Mouse (Mus musculus) spleen, postnatal 14 days (tissue): ENCODE data around the gene Srp9.
"Not testable (repeated sequence)": the region's sequence is repeated elsewhere in the genome, so short reads cannot be mapped to it uniquely, and the experiment has no call there.

Source experiments
- DNase-seq, 2 experiments: peaks; one replicate each; pipeline ENCODE4 v3.0.0; 2021 to 2022; ENCODE audit warnings: low spot score in 2 of 2

Srp9 gene

DNA sequence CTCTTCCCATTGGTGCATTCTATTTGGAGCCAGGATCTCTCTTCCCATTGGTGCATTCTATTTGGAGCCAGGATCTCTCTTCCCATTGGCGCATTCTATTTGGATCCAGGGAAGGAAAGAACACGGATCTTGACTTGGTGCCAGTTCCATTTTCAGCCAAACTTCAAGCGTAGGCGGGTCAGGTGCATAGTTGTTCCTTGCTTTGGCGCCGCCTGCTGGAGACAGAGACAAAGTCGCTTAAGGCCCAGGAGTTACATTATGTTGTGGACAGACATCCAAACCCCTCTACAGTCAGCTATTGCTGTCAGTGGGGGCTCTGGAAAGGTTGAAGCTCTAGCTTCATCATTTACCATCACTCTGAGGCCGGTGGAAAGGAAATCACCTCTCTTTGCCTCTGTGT, 18.8 kb downstream of the Srp9 start:
- no peak for DNase-seq

DNA sequence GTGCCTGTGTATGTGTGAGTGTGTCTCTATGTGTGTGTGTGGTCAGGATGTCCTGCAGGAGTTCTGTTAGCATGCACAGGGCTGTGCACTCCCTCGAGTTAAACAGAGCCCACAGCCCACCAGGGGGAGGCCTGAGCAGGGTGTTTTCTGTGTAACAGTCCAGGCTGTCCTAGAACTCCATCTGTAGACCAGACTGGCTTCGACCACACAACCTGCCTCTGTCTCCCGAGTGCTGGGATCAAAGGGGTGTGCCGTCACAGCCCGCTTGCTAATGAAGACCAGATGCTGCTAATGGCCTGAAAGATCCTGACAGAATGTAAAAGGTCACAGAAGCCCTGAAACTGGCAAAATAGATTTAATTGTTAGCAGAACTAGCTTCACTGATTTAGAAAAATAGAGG, 21.0 kb downstream of the Srp9 start:
- no peak for DNase-seq

DNA sequence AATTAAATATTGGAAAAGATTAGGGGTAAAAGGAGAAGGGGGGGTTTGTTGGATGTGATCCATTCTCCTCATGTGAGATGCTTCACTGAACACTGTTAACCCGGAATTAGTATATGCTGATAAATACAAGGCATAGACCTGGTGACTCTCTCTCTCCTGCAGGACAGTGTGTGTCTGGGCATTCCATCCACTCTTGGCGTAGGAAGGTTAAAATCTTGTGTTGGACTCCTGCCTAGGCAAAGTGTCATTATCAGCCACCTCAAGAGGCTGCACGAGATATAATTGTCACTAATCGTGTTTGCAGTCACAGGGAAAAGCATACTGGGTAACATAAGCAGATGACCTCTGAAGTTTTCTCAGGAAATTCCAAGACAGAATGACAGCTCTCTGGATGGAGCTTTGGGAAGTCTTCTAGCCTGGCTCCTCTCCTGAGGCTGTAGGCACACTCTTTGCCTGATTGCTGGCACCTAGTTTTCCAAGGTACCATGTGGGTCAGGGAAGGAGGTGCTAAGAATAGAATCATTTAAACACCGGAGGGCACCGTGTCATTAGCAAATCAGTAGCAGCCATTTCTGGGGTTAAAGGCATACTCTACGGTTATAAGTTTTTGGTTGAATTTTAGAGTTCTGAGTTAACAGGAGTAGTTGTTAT, 24.5 kb downstream of the Srp9 start:
- no peak for DNase-seq

DNA sequence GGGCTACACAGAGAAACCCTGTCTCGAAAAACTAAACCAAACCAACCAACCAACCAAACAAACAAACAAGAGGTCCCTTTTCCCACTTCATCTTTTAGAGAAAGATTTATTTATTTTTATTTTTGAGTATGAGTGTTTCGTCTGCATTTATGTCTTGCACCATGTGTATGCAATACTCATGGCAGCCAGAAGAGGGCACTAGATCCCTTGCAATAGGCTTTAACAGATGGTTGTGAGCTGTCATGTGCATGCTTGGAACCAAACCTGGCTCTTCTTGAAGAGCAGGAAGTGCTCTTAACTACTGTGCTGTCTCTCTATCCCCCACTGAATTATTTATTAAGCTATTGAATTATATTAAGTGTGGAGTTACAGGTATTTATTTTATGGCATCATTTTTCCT, 25.4 kb downstream of the Srp9 start:
- no peak for DNase-seq

DNA sequence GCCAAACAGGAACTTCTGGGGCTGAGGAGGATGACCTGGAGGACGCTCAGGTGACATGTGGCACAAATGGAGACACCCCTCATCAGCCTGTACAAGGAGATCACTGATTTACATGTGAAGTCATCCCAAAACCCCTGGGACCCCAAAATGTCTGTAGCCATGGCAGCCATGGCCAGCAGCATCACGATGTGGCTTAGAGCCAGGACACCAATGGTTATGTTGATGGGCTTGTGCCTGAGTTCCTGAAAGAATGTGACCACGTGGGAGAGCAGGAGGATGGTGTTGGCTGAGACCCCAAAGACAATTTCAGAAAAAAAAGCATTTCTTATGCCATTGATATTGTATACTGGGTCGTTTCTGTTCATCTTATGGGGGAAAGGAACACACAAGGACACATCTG, 33.2 kb downstream of the Srp9 start:
- no peak for DNase-seq

DNA sequence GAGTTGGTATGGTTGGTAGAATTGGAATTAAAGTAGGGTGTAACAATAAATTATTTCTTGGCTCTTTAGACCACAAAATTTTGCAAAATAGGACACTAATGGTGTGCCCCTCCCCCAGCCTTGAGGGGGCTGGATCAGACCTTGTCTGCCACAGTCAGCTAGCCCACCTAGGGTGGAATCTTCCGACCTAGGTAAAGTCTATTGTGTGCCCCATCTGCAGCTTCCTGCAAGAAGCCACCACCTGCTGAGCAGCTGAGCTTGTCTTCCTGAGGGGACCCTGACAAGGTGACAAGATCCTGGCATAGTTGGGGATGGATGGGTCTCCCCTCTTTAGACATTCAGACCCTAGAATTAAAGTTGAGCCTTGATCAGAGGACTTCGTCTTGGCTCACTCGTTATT, 35.0 kb downstream of the Srp9 start:
- DNase-seq, result no peak

DNA sequence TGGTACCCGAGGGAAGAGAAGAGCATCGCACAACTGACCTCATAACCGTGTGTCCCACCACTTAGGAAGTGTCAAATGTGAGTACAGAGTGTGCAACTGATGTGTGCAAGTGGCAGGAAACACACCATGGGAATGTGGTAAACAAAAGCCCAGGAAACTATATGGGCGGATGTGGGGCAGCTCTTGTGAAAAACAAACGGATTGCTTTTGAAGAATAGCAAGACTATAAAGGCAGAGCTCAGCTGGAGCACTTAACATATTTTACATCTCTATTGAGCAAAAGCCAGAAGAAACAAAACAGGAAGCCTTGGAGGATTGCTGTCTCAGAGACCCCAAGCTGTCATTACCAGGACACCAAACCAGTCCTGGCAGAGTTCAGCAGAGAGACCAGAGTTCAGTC, 38.4 kb downstream of the Srp9 start:
- DNase-seq, result no peak

DNA sequence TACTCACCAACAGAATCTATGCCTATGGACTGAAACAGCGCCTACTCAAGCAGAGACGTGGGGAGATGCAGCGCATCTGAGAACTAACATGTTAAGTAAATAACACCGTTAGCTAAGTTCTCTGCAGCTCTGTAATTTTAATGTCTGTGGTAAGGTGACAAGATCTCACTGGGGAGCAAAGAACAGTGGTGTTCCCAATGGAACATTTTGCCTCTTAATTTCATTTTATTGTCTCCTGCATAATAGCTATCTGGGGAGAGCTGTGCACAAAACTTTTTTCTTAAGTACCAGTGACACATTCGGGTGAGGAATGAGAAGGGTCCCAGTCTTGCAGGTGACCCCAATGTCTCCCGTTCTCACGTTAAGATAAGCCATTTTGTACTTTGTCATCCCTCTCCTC, 39.8 kb downstream of the Srp9 start, which contains the start of gene Vmn1r1:
Gene Vmn1r1 (minus strand): TSS at position 101 of the 400 bp plus-strand sequence.
- no peak for DNase-seq

DNA sequence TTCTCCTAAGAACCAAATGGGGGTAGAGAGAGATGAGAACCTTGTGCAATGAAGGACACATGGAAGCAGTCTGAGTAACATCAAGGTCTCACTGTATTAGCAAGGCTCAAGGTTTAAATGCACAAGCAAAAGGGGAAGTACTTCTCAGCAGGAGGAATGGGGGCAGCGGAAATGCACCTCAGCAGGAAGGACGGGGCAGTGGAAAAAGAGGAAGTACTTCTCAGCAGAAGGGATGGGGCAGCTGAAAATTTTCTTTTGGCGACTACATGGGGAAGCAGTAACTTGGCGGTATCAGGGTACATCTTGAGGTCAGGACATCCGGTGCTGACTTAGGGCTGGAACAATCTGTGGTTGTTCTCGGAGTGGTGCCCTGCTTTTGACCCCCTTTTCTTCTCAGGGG, 45.7 kb downstream of the Srp9 start:
- DNase-seq, result not testable (repeated sequence)

DNA sequence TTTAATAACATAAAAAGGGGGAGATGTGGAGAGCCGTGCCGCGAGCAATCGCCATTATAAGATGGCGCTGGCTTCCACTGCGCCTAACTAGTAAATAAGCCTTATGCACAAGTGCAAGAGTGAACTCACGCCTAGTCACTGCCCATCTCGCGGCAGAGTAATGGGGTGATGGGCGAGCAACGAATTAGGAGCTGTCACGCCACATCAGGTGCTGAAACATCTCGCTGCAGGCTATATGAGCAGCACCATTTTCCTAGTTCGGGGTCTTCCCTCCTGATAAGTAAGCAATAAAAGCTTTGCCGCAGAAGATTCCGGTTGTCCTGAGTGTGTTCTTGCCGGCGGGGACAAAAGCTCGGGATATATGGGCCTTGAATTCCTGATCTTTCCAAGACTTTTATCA, 52.4 kb downstream of the Srp9 start:
- DNase-seq, result not testable (repeated sequence)

DNA sequence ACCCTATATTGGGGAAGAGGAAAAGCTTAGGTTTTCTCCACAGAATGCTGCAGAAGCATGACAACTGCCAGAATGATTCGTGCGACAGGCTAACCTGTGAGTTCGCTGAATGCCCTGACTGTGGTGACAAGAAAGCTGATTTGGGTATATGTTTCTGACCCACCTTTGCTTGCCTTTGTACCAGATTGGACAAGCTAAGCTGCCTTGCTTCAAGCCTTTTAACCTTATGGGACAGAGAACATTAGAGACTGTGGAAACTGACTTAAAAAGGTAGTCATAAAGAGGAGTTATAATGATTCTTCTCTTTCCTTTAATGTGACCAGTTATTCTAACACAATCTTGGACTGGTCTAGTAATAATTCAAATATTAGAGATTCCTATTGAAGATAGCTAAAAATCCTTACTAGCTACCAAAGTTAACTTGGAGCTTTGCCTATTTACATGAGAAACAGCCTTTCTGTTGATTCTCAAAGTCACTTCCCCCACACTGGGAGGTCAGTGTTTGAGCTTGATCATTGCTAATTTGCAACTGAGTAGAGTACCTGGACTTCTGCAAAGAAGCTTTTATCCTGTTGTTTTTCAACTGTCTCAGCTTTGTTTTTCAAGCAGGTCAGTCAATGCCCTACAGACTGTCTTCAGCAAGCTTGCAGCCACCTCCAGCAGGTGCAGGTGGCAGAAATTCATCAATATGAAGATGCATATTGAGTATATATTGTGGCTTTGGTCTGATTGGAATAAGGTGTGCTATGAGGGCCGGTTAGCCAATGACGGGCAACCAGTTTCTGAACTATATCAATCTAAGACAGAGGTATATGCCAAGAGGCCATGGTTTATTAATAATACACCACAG, 57.1 kb downstream of the Srp9 start:
- no peak for DNase-seq
